Mouse (Mus musculus) heart, adult 2 months (tissue): ENCODE results near the gene Wdr54. TPM values are rescaled to one million over a fixed set of nuclear protein-coding genes. Genes with fewer than 3 reads are reported as not detected.

ENCODE experiments used
- DNase-seq, 2 experiments: peaks; one replicate each; pipeline ENCODE4 v3.0.0; 2021
- H3K27ac ChIP-seq: fragments of 200-600 bp; 2 replicates; pipeline ENCODE4 v1.8.1; 2022
- H3K27me3 ChIP-seq: fragments of 200-500 bp; 2 replicates; pipeline ENCODE4 v1.6.1; 2012; ENCODE audit warnings: mild to moderate bottlenecking, low read length, inconsistent platforms, mixed read lengths; ENCODE audit not compliant: control insufficient read depth, insufficient read depth
- H3K36me3 ChIP-seq: fragments of 200-500 bp; 2 replicates; pipeline ENCODE4 v1.6.1; 2012; ENCODE audit warnings: low read length, inconsistent platforms; ENCODE audit not compliant: control insufficient read depth, insufficient read depth
- H3K4me1 ChIP-seq: fragments of 200-500 bp; 2 replicates; pipeline ENCODE4 v1.6.1; 2011; ENCODE audit warnings: low read length; ENCODE audit not compliant: control insufficient read depth, insufficient read depth
- H3K4me3 ChIP-seq: fragments of 200-600 bp; 2 replicates; pipeline ENCODE4 v1.8.1; 2022
- H3K79me2 ChIP-seq: fragments of 200-500 bp; replicated peaks from 2 replicates; pipeline ENCODE4 v1.6.1; 2012; ENCODE audit warnings: mild to moderate bottlenecking, inconsistent platforms, low read length, moderate library complexity, mixed read lengths; ENCODE audit not compliant: control insufficient read depth, insufficient read depth
- H3K9ac ChIP-seq: fragments of 200-500 bp; 2 replicates; pipeline ENCODE4 v1.6.1; 2012; ENCODE audit warnings: low read depth, mild to moderate bottlenecking, control low read depth, inconsistent platforms, low read length, mixed read lengths
- CTCF ChIP-seq: fragments of 200-600 bp; IDR thresholded peaks from 2 replicates; pipeline ENCODE4 v1.8.1; 2022; ENCODE audit warnings: antibody characterized with exemption, mild to moderate bottlenecking, moderate library complexity
- EP300 ChIP-seq: fragments of 200-500 bp; IDR thresholded peaks from 2 replicates; pipeline ENCODE4 v1.6.1; 2011; ENCODE audit warnings: low read depth, low read length, control low read depth; ENCODE audit not compliant: insufficient read depth
- POLR2A ChIP-seq: fragments of 200-500 bp; IDR thresholded peaks from 2 replicates; pipeline ENCODE4 v1.6.1; 2011; ENCODE audit warnings: mild to moderate bottlenecking, low read depth, low read length, control low read depth; ENCODE audit not compliant: insufficient read depth
- WGBS: fragments of 180-500 bp; shearing (Covaris S2); methylation state at CpG from one replicate; pipeline ENCODE4 v1.1.7; 2018; 5-methylcytosine and 5-hydroxymethylcytosine counted together
- intact Hi-C: fragments of 180-260 bp; cut with DNase I; formaldehyde crosslinking; loops from one replicate; pipeline ENCODE4 v1.15.1; 2025
- polyA plus RNA-seq: library from polyadenylated mRNA; depleted of rRNA; stranded (reverse); fragments of >200 nt; gene quantifications from 2 replicates; pipeline ENCODE4 v1.2.3, GENCODE M21; 2012
- total RNA-seq, 2 experiments: library from RNA; stranded (reverse); gene quantifications; 2 replicates each; pipeline ENCODE4 v1.2.3; 2021

The Wdr54 gene
- total and polyA plus RNA-seq, 3 experiments = 0.89 to 2.1 (median 1.3) TPM

GRCm38 (mm10) chr6:83185895-83186861 lies 30.0 kb upstream of the Wdr54 start:
- Histone ChIP-seq H3K9ac (no peak overlapping the region), H3K27ac (no peak overlapping the region), H3K4me3 (no peak overlapping the region), H3K4me1 (no peaks in the 10 kb centered on the region), H3K36me3 (no peaks in the 10 kb centered on the region), H3K79me2 (no peaks in the 10 kb centered on the region), H3K27me3 (no peaks in the 10 kb centered on the region)
- 44% methylated on average over 25 of the region's 25 CpGs for WGBS
- no peak for TF ChIP-seq POLR2A
- TF ChIP-seq CTCF = no peak
- no peak for TF ChIP-seq EP300
- intact Hi-C loops = no loop called here
- DNase-seq = peak; percentile 53 to 70

- WGBS = 90% methylated on average over 3 of the region's 3 CpGs
- intact Hi-C loops = no loop called here
- no peak for DNase-seq
- Histone ChIP-seq H3K27me3 (no peaks in the 10 kb centered on the region), H3K4me1 (no peaks in the 10 kb centered on the region), H3K27ac (no peak overlapping the region), H3K4me3 (no peak overlapping the region), H3K36me3 (no peaks in the 10 kb centered on the region), H3K79me2 (0 out of 2 replicates have a peak, but pooled peaks cover 2% of the 10 kb centered on the region), H3K9ac (no peak overlapping the region)
- TF ChIP-seq CTCF (peak; percentile 46), POLR2A (no peak), EP300 (no peak)
Observed at GRCm38 (mm10) chr6:83184858-83185435, 28.8 kb upstream of the Wdr54 start.

GRCm38 (mm10) chr6:83180605-83181004 lies 24.4 kb upstream of the Wdr54 start:
- TF ChIP-seq POLR2A (no peak), CTCF (no peak), EP300 (no peak)
- Histone ChIP-seq H3K36me3 (no peaks in the 10 kb centered on the region), H3K79me2 (peaks cover 6% of the 10 kb centered on the region), H3K4me3 (no peak overlapping the region), H3K4me1 (peaks cover 6% of the 10 kb centered on the region), H3K27me3 (no peaks in the 10 kb centered on the region), H3K9ac (no peak overlapping the region), H3K27ac (no peak overlapping the region)
- WGBS = 62% methylated on average over 6 of the region's 6 CpGs
- DNase-seq = no peak
- intact Hi-C loops = no loop called here

GRCm38 (mm10) chr6:83179390-83180117 lies 23.4 kb upstream of the Wdr54 start:
- H3K4me3 ChIP-seq = no peak overlapping the region

GRCm38 (mm10) chr6:83175996-83176395 lies 19.8 kb upstream of the Wdr54 start:
- Histone ChIP-seq H3K27ac (no peak overlapping the region), H3K36me3 (no peaks in the 10 kb centered on the region), H3K4me3 (no peak overlapping the region), H3K27me3 (no peaks in the 10 kb centered on the region), H3K79me2 (peaks cover 10% of the 10 kb centered on the region), H3K9ac (no peak overlapping the region), H3K4me1 (peaks cover 9% of the 10 kb centered on the region)
- no peak for TF ChIP-seq POLR2A
- TF ChIP-seq EP300 = no peak
- no peak for TF ChIP-seq CTCF
- WGBS = 67% methylated on average over 8 of the region's 8 CpGs
- intact Hi-C loops = no loop called here
- DNase-seq = peak in 1 of 2 experiments; percentile 38

More at GRCm38 (mm10) chr6:83179390-83180117, 23.4 kb upstream of the Wdr54 start:
- Histone ChIP-seq H3K9ac (peak overlapping the region; percentile 56), H3K4me1 (peaks cover 6% of the 10 kb centered on the region), H3K27ac (no peak overlapping the region), H3K27me3 (no peaks in the 10 kb centered on the region), H3K79me2 (peaks cover 7% of the 10 kb centered on the region), H3K36me3 (no peaks in the 10 kb centered on the region)
- 42% methylated on average over 12 of the region's 12 CpGs for WGBS
- no peak for TF ChIP-seq EP300
- TF ChIP-seq CTCF = no peak
- TF ChIP-seq POLR2A = no peak
- intact Hi-C loops = no loop called here
- DNase-seq = peak in 1 of 2 experiments; percentile 41
